Mouse (Mus musculus): ENCODE data around the gene Rps8.

DNA sequence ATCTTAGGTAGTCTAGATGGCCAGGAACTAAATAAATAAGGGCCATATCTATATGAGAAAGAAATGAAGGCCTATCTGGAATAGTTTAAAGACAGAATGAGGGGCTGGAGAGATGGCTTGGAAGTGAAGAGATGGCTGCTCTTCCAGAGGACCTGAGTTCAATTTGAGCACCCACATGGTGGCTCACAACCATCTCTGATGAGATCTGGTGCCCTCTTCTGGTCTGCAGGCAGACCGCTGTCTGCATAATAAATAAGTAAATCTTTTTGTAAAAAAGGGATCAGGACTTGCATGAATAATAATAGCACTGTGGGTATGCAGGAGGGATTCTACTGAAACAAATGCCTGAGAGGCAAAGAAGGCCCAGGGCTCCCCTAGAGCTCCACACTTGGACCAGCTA is 42.8 kb downstream of the Rps8 start:
- TF ChIP-seq GATA1 (IDR thresholded peaks at IDR 0.05; ENCODE audit: low read length), result no peak
- TF ChIP-seq TAL1 (IDR thresholded peaks at IDR 0.05; ENCODE audit: low read length), result no peak

Measured in erythroblast, embryonic 14.5 days (primary cell).